Mouse (Mus musculus): ENCODE data around the gene Man1b1.
A peak's percentile ranks its signal among the peaks of the same experiment; 100 is the strongest.

The Man1b1 gene

GRCm38 (mm10) chr2:25332286-25333160 lies at the start of gene Man1b1:
Gene Man1b1 (plus strand): TSS chr2:25332338.
- DNase-seq (ENCODE audit: low spot score in 2 of 2): peak; percentile 100

- no peak for DNase-seq (ENCODE audit: low spot score in 2 of 2)
Observed at GRCm38 (mm10) chr2:25285551-25285950, 46.6 kb upstream of the Man1b1 start.

GRCm38 (mm10) chr2:25286314-25286713 lies 45.8 kb upstream of the Man1b1 start:
- no peak for DNase-seq (ENCODE audit: low spot score in 2 of 2)

GRCm38 (mm10) chr2:25286837-25287636 lies 45.1 kb upstream of the Man1b1 start:
- no peak for DNase-seq (ENCODE audit: low spot score in 2 of 2)

- DNase-seq (ENCODE audit: low spot score in 2 of 2): no peak
Observed at GRCm38 (mm10) chr2:25287927-25288649, 44.0 kb upstream of the Man1b1 start, which contains the start of gene Tmem210. Gene Tmem210 (plus strand): TSS chr2:25288145.

GRCm38 (mm10) chr2:25288734-25289345 lies 43.3 kb upstream of the Man1b1 start:
- DNase-seq (ENCODE audit: low spot score in 2 of 2): peak in 1 of 2 experiments; percentile 42

- no peak for DNase-seq (ENCODE audit: low spot score in 2 of 2)
Observed at GRCm38 (mm10) chr2:25289651-25290050, 42.5 kb upstream of the Man1b1 start, which contains the start of gene Lrrc26. Gene Lrrc26 (plus strand): TSS chr2:25289915.

GRCm38 (mm10) chr2:25290101-25290815 lies 41.9 kb upstream of the Man1b1 start:
- DNase-seq (ENCODE audit: low spot score in 2 of 2): peak; percentile 68 to 81

GRCm38 (mm10) chr2:25290816-25291130 lies 41.4 kb upstream of the Man1b1 start:
- peak; percentile 53 to 55 for DNase-seq (ENCODE audit: low spot score in 2 of 2)

GRCm38 (mm10) chr2:25291184-25292053 lies 40.7 kb upstream of the Man1b1 start:
- peak in 1 of 2 experiments; percentile 27 for DNase-seq (ENCODE audit: low spot score in 2 of 2)

- peak in 1 of 2 experiments; percentile 53 for DNase-seq (ENCODE audit: low spot score in 2 of 2)
Observed at GRCm38 (mm10) chr2:25292054-25292544, 40.0 kb upstream of the Man1b1 start.

GRCm38 (mm10) chr2:25292856-25293255 lies 39.3 kb upstream of the Man1b1 start:
- peak; percentile 70 to 76 for DNase-seq (ENCODE audit: low spot score in 2 of 2)

GRCm38 (mm10) chr2:25293706-25294105 lies 38.4 kb upstream of the Man1b1 start:
- no peak for DNase-seq (ENCODE audit: low spot score in 2 of 2)

- no peak for DNase-seq (ENCODE audit: low spot score in 2 of 2)
Observed at GRCm38 (mm10) chr2:25297093-25297492, 35.0 kb upstream of the Man1b1 start.

GRCm38 (mm10) chr2:25298046-25298445 lies 34.1 kb upstream of the Man1b1 start:
- DNase-seq (ENCODE audit: low spot score in 2 of 2): no peak

GRCm38 (mm10) chr2:25303452-25303851 lies 28.7 kb upstream of the Man1b1 start:
- DNase-seq (ENCODE audit: low spot score in 2 of 2): no peak

- DNase-seq (ENCODE audit: low spot score in 2 of 2): no peak
Observed at GRCm38 (mm10) chr2:25303931-25304656, 28.0 kb upstream of the Man1b1 start.

- peak in 1 of 2 experiments; percentile 62 for DNase-seq (ENCODE audit: low spot score in 2 of 2)
Observed at GRCm38 (mm10) chr2:25304657-25305541, 27.2 kb upstream of the Man1b1 start.
